Mouse (Mus musculus) CH12.LX (cell line): ENCODE measurements around the gene Pik3c2g.

ENCODE experiments used
- CHD1 ChIP-seq: IDR thresholded peaks from 2 replicates; pipeline ENCODE4 v1.6.1; 2012; ENCODE audit warnings: low read depth, low read length, improper control_type of control experiment, inconsistent platforms
- CTCF ChIP-seq, 2 experiments: IDR thresholded peaks in 1 of 2; conservative IDR thresholded peaks in 1 of 2; 2 replicates each; pipeline ENCODE4 v1.5.1; 2011 to 2012; ENCODE audit warnings: low read depth in 2 of 2, low read length in 2 of 2, improper control_type of control experiment in 1 of 2, inconsistent platforms in 1 of 2, mild to moderate bottlenecking in 1 of 2, moderate library complexity in 1 of 2
- EP300 ChIP-seq: IDR thresholded peaks from 2 replicates; pipeline ENCODE4 v1.6.1; 2011; ENCODE audit warnings: low read length, improper control_type of control experiment
- KAT2A ChIP-seq: IDR thresholded peaks from 2 replicates; pipeline ENCODE4 v1.6.1; 2012; ENCODE audit warnings: low read length, improper control_type of control experiment, inconsistent platforms; ENCODE audit not compliant: insufficient replicate concordance
- MAX ChIP-seq: IDR thresholded peaks from 2 replicates; pipeline ENCODE4 v1.6.1; 2011; ENCODE audit warnings: low read length, improper control_type of control experiment
- POLR2A ChIP-seq: IDR thresholded peaks from 2 replicates; pipeline ENCODE4 v1.6.1; 2011; ENCODE audit warnings: low read depth, mild to moderate bottlenecking, improper control_type of control experiment, low read length
- POLR2AphosphoS2 ChIP-seq: IDR thresholded peaks from 2 replicates; pipeline ENCODE4 v1.6.1; 2011; ENCODE audit warnings: low read depth, low read length, improper control_type of control experiment
- RCOR1 ChIP-seq: conservative IDR thresholded peaks from 2 replicates; pipeline ENCODE4 v1.6.1; 2012; ENCODE audit warnings: low read depth, mild to moderate bottlenecking, inconsistent platforms, low read length, improper control_type of control experiment
- ZKSCAN1 ChIP-seq: IDR thresholded peaks from 2 replicates; pipeline ENCODE4 v1.6.1; 2012; ENCODE audit warnings: low read depth, inconsistent platforms, low read length, improper control_type of control experiment, borderline replicate concordance

- TF ChIP-seq ZKSCAN1 (no peak), POLR2A (no peak), POLR2AphosphoS2 (no peak), KAT2A (no peak), MAX (no peak), CTCF (conservative IDR thresholded peaks at IDR 0.05 in 1 of 2, IDR thresholded peaks at IDR 0.05 in 1 of 2; ENCODE audit: low read depth in 2 of 2, low read length in 2 of 2) (no peak), RCOR1 (no peak), CHD1 (no peak), EP300 (no peak)
Observed at GRCm38 (mm10) chr6:139789479-139789878, 202.5 kb downstream of the Pik3c2g start.
